ENCODE assay signal across 24 mouse cellular contexts in the genomic region with DNA sequence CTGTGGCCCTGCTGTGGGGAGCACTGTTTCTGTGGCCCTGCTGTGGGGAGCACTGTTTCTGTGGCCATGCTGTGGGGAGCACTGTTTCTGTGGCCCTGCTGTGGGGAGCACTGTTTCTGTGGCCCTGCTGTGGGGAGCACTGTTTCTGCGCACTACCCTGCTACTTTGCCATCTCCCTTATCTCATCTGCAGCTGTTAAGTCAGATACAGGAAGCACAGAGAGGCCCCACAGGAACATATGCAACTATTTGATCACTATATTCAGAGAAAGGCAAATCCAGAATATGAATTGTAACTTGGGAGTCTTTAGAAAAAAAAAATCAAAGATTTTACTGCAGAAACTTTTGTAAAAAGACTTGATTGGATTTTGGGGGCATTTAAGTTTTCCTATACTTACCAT. TPM values are rescaled to one million over a fixed set of nuclear protein-coding genes. Genes with fewer than 3 reads are reported as not detected.
DNase-seq lines count a peak whose midpoint lies in the region; ATAC-seq and TF ChIP-seq lines count a peak whose summit lies in the region.
"Had no signal": no experiment of that assay in that cellular context is flagged by ENCODE, and none has a peak within 500 bp of the region (broad histone marks: within the 10 kb centered on the region; RNA-seq: fewer than 3 reads in every experiment).

No protein-coding gene starts in this region.

- H3K4me1 ChIP-seq in liver, postnatal 0 days (ENCODE audit: insufficient read depth) = 0 out of 2 replicates have a peak, but pooled peaks cover 6% of the 10 kb centered on the region
- no peaks in the 10 kb centered on the region; the same call in 1 of the 2 replicates for H3K4me1 ChIP-seq in liver, embryonic 11.5 days (replicated peaks; ENCODE audit: control insufficient read depth, insufficient read depth, low read length)
- H3K4me1 ChIP-seq in liver, embryonic 15.5 days (replicated peaks) = peaks cover 19% of the 10 kb centered on the region
- H3K4me1 ChIP-seq: embryonic facial prominence, embryonic 15.5 days; forebrain, embryonic 15.5 days; heart, embryonic 10.5 days; hindbrain, embryonic 12.5 days had no signal

- H3K4me3 ChIP-seq in liver, postnatal 0 days (ENCODE audit: low read depth, low read length) = no peak overlapping the region
- H3K4me3 ChIP-seq in liver, embryonic 11.5 days (ENCODE audit: low read depth, low read length) = no peak overlapping the region
- H3K4me3 ChIP-seq in liver, embryonic 15.5 days (replicated peaks) = no peak overlapping the region
- H3K4me3 ChIP-seq: embryonic facial prominence, embryonic 15.5 days; erythroblast, embryonic 14.5 days; forebrain, embryonic 15.5 days; heart, embryonic 10.5 days; hindbrain, embryonic 12.5 days had no signal

- TF ChIP-seq CTCF in liver, postnatal 0 days (IDR thresholded peaks at IDR 0.05; ENCODE audit: low read depth) = no peak

- H3K27ac ChIP-seq in liver, postnatal 0 days (ENCODE audit: low read depth) = no peak overlapping the region
- no peak overlapping the region for H3K27ac ChIP-seq in liver, embryonic 11.5 days (ENCODE audit: low read depth, low read length)
- no peak overlapping the region for H3K27ac ChIP-seq in liver, embryonic 15.5 days (replicated peaks)
- H3K27ac ChIP-seq: embryonic facial prominence, embryonic 15.5 days; forebrain, embryonic 15.5 days; heart, embryonic 10.5 days; hindbrain, embryonic 12.5 days had no signal

- TF ChIP-seq EP300 in liver, postnatal 0 days (IDR thresholded peaks at IDR 0.05; ENCODE audit: low read depth) = no peak

- ATAC-seq in liver, postnatal 0 days = no peak
- peak; percentile 82 for ATAC-seq in liver, embryonic 11.5 days (replicated peaks; ENCODE audit: low FRiP score)
- peak; percentile 84 for ATAC-seq in liver, embryonic 15.5 days (ENCODE audit: insufficient read depth)
- no peak for ATAC-seq in erythroid progenitor cell, adult 5-6 weeks (replicated peaks; ENCODE audit: low FRiP score, poor library complexity, severe bottlenecking)
- ATAC-seq: forebrain, embryonic 15.5 days; hindbrain, embryonic 16.5 days; inflammation-experienced regulatory T-cells, adult 6 months had no signal

- intact Hi-C loops in gastrocnemius, postnatal 36 days (cut with DNase I) = no loop called here

- no peaks in the 10 kb centered on the region for H3K9me3 ChIP-seq in liver, postnatal 0 days (ENCODE audit: low read length)
- no peaks in the 10 kb centered on the region for H3K9me3 ChIP-seq in liver, embryonic 11.5 days (ENCODE audit: control insufficient read depth, low read length)
- H3K9me3 ChIP-seq in liver, embryonic 15.5 days (replicated peaks) = no peaks in the 10 kb centered on the region
- H3K9me3 ChIP-seq: embryonic facial prominence, embryonic 15.5 days; forebrain, embryonic 15.5 days; heart, embryonic 10.5 days; hindbrain, embryonic 12.5 days had no signal

- no peaks in the 10 kb centered on the region for H3K27me3 ChIP-seq in liver, postnatal 0 days (ENCODE audit: insufficient read depth, low read length)
- no peaks in the 10 kb centered on the region for H3K27me3 ChIP-seq in liver, embryonic 11.5 days (replicated peaks; ENCODE audit: control insufficient read depth, insufficient read depth, low read length)
- H3K27me3 ChIP-seq in liver, embryonic 15.5 days = no peaks in the 10 kb centered on the region
- H3K27me3 ChIP-seq: CH12.LX; embryonic facial prominence, embryonic 15.5 days; forebrain, embryonic 15.5 days; hindbrain, embryonic 12.5 days had no signal

- no peak overlapping the region for H3K4me2 ChIP-seq in liver, postnatal 0 days (ENCODE audit: low read depth, low read length)
- no peak overlapping the region for H3K4me2 ChIP-seq in liver, embryonic 11.5 days
- no peak overlapping the region for H3K4me2 ChIP-seq in liver, embryonic 15.5 days
- H3K4me2 ChIP-seq: embryonic facial prominence, embryonic 15.5 days; forebrain, embryonic 15.5 days; hindbrain, embryonic 12.5 days had no signal

- peak; percentile 33 for DNase-seq in liver
- no peak for DNase-seq in liver, postnatal 0 days
- no peak for DNase-seq in liver, embryonic 11.5 days (ENCODE audit: low spot score)
- no peak for DNase-seq in frontal cortex, adult 2 months (ENCODE audit: extremely low spot score in 1 of 2, low spot score in 1 of 2)
- DNase-seq in gastrocnemius, postnatal 36 days = no peak
- DNase-seq in cerebellum, adult 11 months = no peak
- DNase-seq: adrenal gland, adult 8-10 months; adrenal gland, postnatal 36 days; cerebellum, adult 18-20 months; cerebellum, postnatal 10 days; embryo, embryonic 11 days; gastrocnemius, postnatal 10 days; heart, postnatal 10 days; heart, postnatal 4 days had no signal

- no peak overlapping the region for H3K9ac ChIP-seq in liver, postnatal 0 days (replicated peaks)
- no peak overlapping the region for H3K9ac ChIP-seq in liver, embryonic 11.5 days (ENCODE audit: low read depth, low read length)
- no peak overlapping the region for H3K9ac ChIP-seq in liver, embryonic 15.5 days
- H3K9ac ChIP-seq: embryonic facial prominence, embryonic 15.5 days; forebrain, embryonic 15.5 days; hindbrain, embryonic 12.5 days had no signal

- WGBS in liver, postnatal 0 days (ENCODE audit: insufficient replicate concordance) = 58% methylated on average over 1 of the region's 1 CpGs
- 79% methylated on average over 1 of the region's 1 CpGs for WGBS in liver, embryonic 11.5 days
- 21% methylated on average over 1 of the region's 1 CpGs for WGBS in liver, embryonic 15.5 days (ENCODE audit: insufficient replicate concordance)

- H3K36me3 ChIP-seq in liver, postnatal 0 days (replicated peaks; ENCODE audit: insufficient read depth, low read length) = peaks cover 35% of the 10 kb centered on the region
- H3K36me3 ChIP-seq in liver, embryonic 11.5 days (ENCODE audit: control insufficient read depth, insufficient read depth, low read length) = peaks cover 14% of the 10 kb centered on the region
- peaks cover 73% of the 10 kb centered on the region for H3K36me3 ChIP-seq in liver, embryonic 15.5 days (replicated peaks)

RNA-seq across cellular contexts. Expression of a gene that starts 22.5 kb away (rescaled TPM):
- 6.2 and 7.2 TPM in 2 replicates for polyA plus RNA-seq in liver, postnatal 0 days (2015; fragmentation: Nextera tagmentation; extraction: Ambion mirVana)
- 14.8 and 15.0 TPM in 2 replicates for polyA plus RNA-seq in liver, embryonic 11.5 days (2014; fragmentation: Nextera tagmentation; extraction: Ambion mirVana)
- 8.9 and 9.0 TPM in 2 replicates for polyA plus RNA-seq in liver, embryonic 15.5 days (2015; fragmentation: Nextera tagmentation; extraction: Ambion mirVana)
- 28.3 and 37.0 TPM in 2 replicates for polyA plus RNA-seq in frontal cortex, adult 2 months (2012; rRNA removed)
- 37.5 and 56.2 TPM in 2 replicates for total RNA-seq in erythroid progenitor cell, adult 5-6 weeks (2015; ENCODE audit: low replicate concordance)
- 29.3 and 63.0 TPM in 2 replicates for total RNA-seq in erythroid progenitor cell, adult 5-6 weeks (2017; ENCODE audit: low replicate concordance)
- total RNA-seq in gastrocnemius, postnatal 36 days (2021) = 10 to 100 TPM; 21.0 to 21.9 TPM

RNA-seq across cellular contexts. Expression of a gene that starts 23.0 kb away (rescaled TPM):
- polyA plus RNA-seq in liver, postnatal 0 days (2015; fragmentation: Nextera tagmentation; extraction: Ambion mirVana) = 3.4 and 4.2 TPM in 2 replicates
- polyA plus RNA-seq in liver, embryonic 11.5 days (2014; fragmentation: Nextera tagmentation; extraction: Ambion mirVana) = 10.6 and 15.5 TPM in 2 replicates
- polyA plus RNA-seq in liver, embryonic 15.5 days (2015; fragmentation: Nextera tagmentation; extraction: Ambion mirVana) = 8.0 and 8.1 TPM in 2 replicates
- 10.0 and 10.4 TPM in 2 replicates for polyA plus RNA-seq in frontal cortex, adult 2 months (2012; rRNA removed)
- 6.1 and 16.3 TPM in 2 replicates for total RNA-seq in erythroid progenitor cell, adult 5-6 weeks (2015; ENCODE audit: low replicate concordance)
- total RNA-seq in erythroid progenitor cell, adult 5-6 weeks (2017; ENCODE audit: low replicate concordance) = 9.1 and 16.4 TPM in 2 replicates
- 1 to 10 TPM; 2.9 to 3.0 TPM for total RNA-seq in gastrocnemius, postnatal 36 days (2021)

Comparison
In these comparisons a context has a peak if more than half of its experiments do, and no peak if none do; other contexts are left out.
1. ATAC-seq: peak in liver, embryonic 11.5 days (single experiment) and liver, embryonic 15.5 days (single experiment); none in liver, postnatal 0 days (single experiment) and erythroid progenitor cell, adult 5-6 weeks (single experiment).